Mouse (Mus musculus): ENCODE data around the gene Aym1.

Gene Aym1

GRCm38 (mm10) chr5:113352636-113353035, 4.5 kb upstream of the Aym1 start:
- in situ Hi-C loops (cut with MboI) = loop anchor here (25.0 kb wide), 2 partner anchors 385 to 460 kb away; partner anchors contain the start of genes Ficd and Tmem119

- in situ Hi-C loops (cut with MboI) = loop anchor here (25.0 kb wide), 2 partner anchors 383 to 458 kb away; partner anchors contain the start of genes Ficd and Tmem119
Measured at GRCm38 (mm10) chr5:113354311-113354710, 2.8 kb upstream of the Aym1 start.

GRCm38 (mm10) chr5:113357656-113358055, 562 bp downstream of the Aym1 start:
- in situ Hi-C loops (cut with MboI) = loop anchor here (25.0 kb wide), 2 partner anchors 380 to 455 kb away; partner anchors contain the start of genes Ficd and Tmem119

GRCm38 (mm10) chr5:113358833-113359232, 1.7 kb downstream of the Aym1 start:
- in situ Hi-C loops (cut with MboI) = loop anchor here (25.0 kb wide), 2 partner anchors 378 to 453 kb away; partner anchors contain the start of genes Ficd and Tmem119

- in situ Hi-C loops (cut with MboI) = loop anchor here (25.0 kb wide), 2 partner anchors 376 to 451 kb away; partner anchors contain the start of genes Ficd and Tmem119
Measured at GRCm38 (mm10) chr5:113361283-113361682, 4.2 kb downstream of the Aym1 start.

GRCm38 (mm10) chr5:113362258-113362996, 5.3 kb downstream of the Aym1 start:
- in situ Hi-C loops (cut with MboI) = loop anchor here (25.0 kb wide), 2 partner anchors 375 to 450 kb away; partner anchors contain the start of genes Ficd and Tmem119

- in situ Hi-C loops (cut with MboI) = loop anchor here (25.0 kb wide), 2 partner anchors 374 to 449 kb away; partner anchors contain the start of genes Ficd and Tmem119
Measured at GRCm38 (mm10) chr5:113363177-113363576, 6.1 kb downstream of the Aym1 start.

GRCm38 (mm10) chr5:113365921-113366320, 8.8 kb downstream of the Aym1 start:
- in situ Hi-C loops (cut with MboI) = loop anchor here (25.0 kb wide), 2 partner anchors 371 to 446 kb away; partner anchors contain the start of genes Ficd and Tmem119

GRCm38 (mm10) chr5:113367726-113368125, 10.6 kb downstream of the Aym1 start:
- in situ Hi-C loops (cut with MboI) = loop anchor here (25.0 kb wide), 2 partner anchors 370 to 445 kb away; partner anchors contain the start of genes Ficd and Tmem119

- in situ Hi-C loops (cut with MboI) = loop anchor here (25.0 kb wide), 2 partner anchors 368 to 443 kb away; partner anchors contain the start of genes Ficd and Tmem119
Measured at GRCm38 (mm10) chr5:113369262-113369868, 12.3 kb downstream of the Aym1 start.

GRCm38 (mm10) chr5:113372449-113372848, 15.4 kb downstream of the Aym1 start:
- in situ Hi-C loops (cut with MboI) = loop anchor here (25.0 kb wide), 2 partner anchors 365 to 440 kb away; partner anchors contain the start of genes Ficd and Tmem119

- in situ Hi-C loops (cut with MboI) = loop anchor here (25.0 kb wide), 2 partner anchors 364 to 439 kb away; partner anchors contain the start of genes Ficd and Tmem119
Measured at GRCm38 (mm10) chr5:113372995-113373950, 16.2 kb downstream of the Aym1 start.

GRCm38 (mm10) chr5:113374290-113374689, 17.2 kb downstream of the Aym1 start:
- in situ Hi-C loops (cut with MboI) = loop anchor here (25.0 kb wide), 2 partner anchors 363 to 438 kb away; partner anchors contain the start of genes Ficd and Tmem119

GRCm38 (mm10) chr5:113375783-113376182, 18.7 kb downstream of the Aym1 start:
- in situ Hi-C loops (cut with MboI) = no loop called here

GRCm38 (mm10) chr5:113376292-113376691, 19.2 kb downstream of the Aym1 start:
- in situ Hi-C loops (cut with MboI) = no loop called here

GRCm38 (mm10) chr5:113379416-113379815, 22.3 kb downstream of the Aym1 start:
- in situ Hi-C loops (cut with MboI) = no loop called here

GRCm38 (mm10) chr5:113380553-113380952, 23.5 kb downstream of the Aym1 start:
- in situ Hi-C loops (cut with MboI) = no loop called here

GRCm38 (mm10) chr5:113382580-113382979, 25.5 kb downstream of the Aym1 start:
- in situ Hi-C loops (cut with MboI) = no loop called here

- in situ Hi-C loops (cut with MboI) = no loop called here
Measured at GRCm38 (mm10) chr5:113393766-113394165, 36.7 kb downstream of the Aym1 start.

- in situ Hi-C loops (cut with MboI) = no loop called here
Measured at GRCm38 (mm10) chr5:113396286-113396934, 39.3 kb downstream of the Aym1 start.

Measured in mature B cell (primary cell).